Mouse (Mus musculus): ENCODE measurements around the gene Abtb2.

Abtb2 gene

DNA sequence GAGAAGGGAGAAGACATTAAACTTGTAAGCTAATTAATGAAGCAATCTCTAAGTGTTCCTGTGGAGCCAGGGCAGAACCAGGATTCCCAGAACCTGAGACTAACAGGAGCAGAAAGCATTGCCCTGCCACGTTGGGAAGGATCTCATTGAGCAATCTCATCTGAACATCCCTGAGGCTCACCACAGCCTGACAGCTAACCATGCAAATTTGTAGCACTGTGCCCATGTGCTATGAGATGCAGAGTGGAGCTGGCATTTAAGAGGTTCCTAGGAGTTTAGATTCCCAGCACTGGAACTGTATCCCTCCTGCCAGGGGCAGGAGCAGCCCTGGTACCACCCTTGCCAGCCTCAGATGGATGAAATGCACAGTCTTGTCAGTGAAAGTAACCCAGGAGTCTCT lies 95.6 kb downstream of the Abtb2 start:
- DNase-seq (ENCODE audit: low spot score in 2 of 2) = no peak

DNA sequence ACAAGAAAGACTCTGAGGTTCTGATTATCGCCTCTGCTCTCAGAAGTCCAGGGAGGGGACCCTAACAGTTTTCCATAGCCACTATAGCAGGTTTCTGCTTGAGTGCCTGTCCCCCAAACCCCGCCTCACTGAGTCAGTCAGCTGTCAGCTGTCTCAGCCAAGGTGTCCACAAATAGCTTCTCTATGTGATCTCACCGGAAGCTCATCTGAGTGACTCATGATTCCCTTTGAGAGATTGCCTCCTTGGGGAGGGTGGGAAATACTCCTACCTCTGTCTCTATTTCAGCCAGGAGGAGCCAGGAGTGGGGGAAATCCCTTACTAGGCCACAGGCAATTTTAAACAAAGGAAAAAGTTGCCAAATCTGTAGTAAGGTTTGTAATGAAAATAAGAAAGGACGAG lies 96.0 kb downstream of the Abtb2 start:
- DNase-seq (ENCODE audit: low spot score in 2 of 2) = peak; percentile 61 to 79

- DNase-seq (ENCODE audit: low spot score in 2 of 2) = no peak
Observed at GRCm38 (mm10) chr2:103664341-103664740, 98.2 kb downstream of the Abtb2 start.

- DNase-seq (ENCODE audit: low spot score in 2 of 2) = peak; percentile 28 to 31
Observed at GRCm38 (mm10) chr2:103667962-103668815, 102.1 kb downstream of the Abtb2 start.

DNA sequence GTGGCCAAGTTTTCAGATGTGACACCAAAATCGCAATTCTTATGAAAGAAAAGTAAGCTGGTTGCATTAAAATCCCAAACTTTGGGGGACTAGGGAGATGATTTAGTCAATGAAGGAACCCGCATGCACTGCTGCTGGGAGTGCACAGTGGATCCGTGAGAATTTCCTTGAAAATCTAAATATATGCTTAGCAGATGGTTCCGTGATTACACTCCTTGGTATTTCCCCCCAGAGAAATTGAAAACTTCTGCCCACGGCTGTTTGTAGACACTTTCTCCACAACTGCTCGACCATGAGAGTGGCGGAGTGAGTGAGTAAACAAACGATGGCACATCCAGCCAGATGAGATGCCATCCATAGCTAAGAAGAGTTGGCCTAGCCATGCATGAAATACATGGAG lies 102.8 kb downstream of the Abtb2 start:
- DNase-seq (ENCODE audit: low spot score in 2 of 2) = no peak

DNA sequence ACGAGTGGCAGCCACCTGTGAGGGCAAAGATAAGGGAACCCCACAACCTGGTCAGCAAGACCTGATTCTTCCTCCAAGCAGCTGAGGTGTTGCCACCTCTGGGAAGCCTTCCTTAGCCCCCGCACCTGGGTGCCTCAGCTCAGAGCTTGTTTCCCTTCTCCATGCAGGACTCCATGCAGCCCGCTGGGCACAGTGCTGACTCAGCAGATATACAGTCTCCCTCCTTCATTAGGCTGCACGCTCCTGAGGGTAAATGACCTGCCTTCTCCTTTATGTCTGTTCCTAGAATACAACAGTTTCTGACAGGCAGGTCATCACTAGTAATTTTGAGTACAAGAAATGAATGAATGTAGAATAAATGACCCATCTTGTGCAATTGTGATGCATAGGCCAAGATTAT lies 103.5 kb downstream of the Abtb2 start:
- no peak for DNase-seq (ENCODE audit: low spot score in 2 of 2)

DNA sequence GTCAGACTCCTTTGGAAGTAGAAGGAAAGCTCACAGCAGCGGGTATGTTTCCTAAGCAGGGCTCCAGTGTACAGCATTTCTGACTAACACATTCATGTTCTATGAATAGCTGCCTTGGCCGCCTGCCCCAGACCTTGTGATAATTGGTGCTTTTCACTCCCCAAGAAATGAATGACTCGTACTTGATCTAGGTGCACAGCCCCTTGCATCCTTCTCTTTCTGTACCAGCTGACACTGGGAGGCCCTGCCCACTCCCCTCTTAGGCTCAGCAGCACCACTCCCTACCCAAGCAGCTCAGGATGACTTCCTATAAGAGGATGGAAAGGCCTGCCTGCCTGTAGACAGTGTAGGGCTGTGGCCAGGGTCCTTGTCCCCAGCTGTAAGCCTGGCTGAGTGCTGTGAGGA lies 104.2 kb downstream of the Abtb2 start:
- DNase-seq (ENCODE audit: low spot score in 2 of 2) = peak; percentile 74 to 76

- DNase-seq (ENCODE audit: low spot score in 2 of 2) = no peak
Observed at GRCm38 (mm10) chr2:103672573-103673119, 106.5 kb downstream of the Abtb2 start.

- DNase-seq (ENCODE audit: low spot score in 2 of 2) = no peak
Observed at GRCm38 (mm10) chr2:103673609-103674008, 107.5 kb downstream of the Abtb2 start.

DNA sequence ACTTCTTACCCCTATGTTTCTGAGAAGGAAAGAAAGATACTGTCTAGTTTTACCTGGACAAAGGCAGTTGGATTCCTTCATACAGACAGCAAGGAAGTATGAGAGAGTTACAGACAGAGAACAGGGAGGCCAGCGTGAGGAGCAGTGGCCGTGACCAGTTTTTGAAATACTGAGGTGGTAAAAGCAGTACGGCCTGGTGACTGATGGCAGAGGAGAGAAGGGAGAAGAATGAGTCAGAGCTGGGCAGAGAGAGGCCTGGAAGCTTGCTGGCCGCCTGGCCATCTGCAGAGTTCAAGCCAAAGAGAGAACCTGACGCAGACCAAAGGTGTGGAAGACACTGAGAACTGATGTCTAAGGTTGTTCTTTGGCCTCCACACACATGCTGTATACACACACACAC lies 109.3 kb downstream of the Abtb2 start:
- no peak for DNase-seq (ENCODE audit: low spot score in 2 of 2)

GRCm38 (mm10) chr2:103676808-103677207 lies 110.7 kb downstream of the Abtb2 start:
- no peak for DNase-seq (ENCODE audit: low spot score in 2 of 2)

- DNase-seq (ENCODE audit: low spot score in 2 of 2) = no peak
Observed at GRCm38 (mm10) chr2:103677614-103678369, 111.7 kb downstream of the Abtb2 start.

GRCm38 (mm10) chr2:103678433-103678832 lies 112.3 kb downstream of the Abtb2 start:
- no peak for DNase-seq (ENCODE audit: low spot score in 2 of 2)

GRCm38 (mm10) chr2:103680364-103681110 lies 114.4 kb downstream of the Abtb2 start:
- no peak for DNase-seq (ENCODE audit: low spot score in 2 of 2)

DNA sequence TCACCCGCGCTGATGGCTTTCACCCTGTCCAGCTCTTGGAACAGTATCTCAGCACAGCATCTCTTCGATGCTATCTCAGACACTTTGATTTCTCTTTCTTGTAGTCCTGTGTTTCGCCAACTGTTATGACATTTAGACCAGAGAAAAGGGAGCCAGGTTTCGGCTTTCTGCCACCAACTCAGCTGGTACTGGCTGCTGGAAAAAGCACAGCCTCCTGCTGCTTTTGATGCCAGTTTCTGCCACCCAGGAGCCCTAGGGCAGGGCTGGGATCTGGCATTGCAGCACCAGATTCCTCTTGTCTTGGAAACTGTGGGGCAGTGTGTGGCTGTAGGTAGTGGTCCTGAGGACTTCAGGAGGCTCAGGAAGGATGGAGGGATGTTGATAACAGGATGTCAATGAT lies 115.0 kb downstream of the Abtb2 start:
- no peak for DNase-seq (ENCODE audit: low spot score in 2 of 2)

DNA sequence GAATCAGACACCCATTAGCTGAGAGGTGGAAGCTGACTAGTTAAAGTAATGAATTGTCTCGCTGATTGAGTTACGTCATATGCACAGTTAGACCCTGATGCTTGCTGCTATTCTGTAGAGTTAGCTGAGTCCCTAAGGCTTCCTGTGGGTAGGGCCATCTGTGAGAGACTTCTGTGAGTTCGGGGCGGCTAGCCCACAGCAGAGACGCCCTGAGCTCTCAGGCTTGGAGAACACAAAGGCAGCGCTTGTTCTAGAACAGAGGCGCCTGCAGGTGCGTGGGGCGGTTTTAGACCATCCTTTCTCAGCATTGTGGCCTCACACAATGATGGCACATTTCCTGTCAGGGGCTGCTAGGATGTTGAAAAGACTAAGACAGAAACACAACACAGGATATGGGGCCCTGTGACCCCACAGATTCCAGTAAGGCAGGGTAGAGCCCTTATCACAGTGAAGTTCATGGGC lies 116.2 kb downstream of the Abtb2 start:
- no peak for DNase-seq (ENCODE audit: low spot score in 2 of 2)

GRCm38 (mm10) chr2:103682927-103683442 lies 116.9 kb downstream of the Abtb2 start:
- DNase-seq (ENCODE audit: low spot score in 2 of 2) = no peak

DNA sequence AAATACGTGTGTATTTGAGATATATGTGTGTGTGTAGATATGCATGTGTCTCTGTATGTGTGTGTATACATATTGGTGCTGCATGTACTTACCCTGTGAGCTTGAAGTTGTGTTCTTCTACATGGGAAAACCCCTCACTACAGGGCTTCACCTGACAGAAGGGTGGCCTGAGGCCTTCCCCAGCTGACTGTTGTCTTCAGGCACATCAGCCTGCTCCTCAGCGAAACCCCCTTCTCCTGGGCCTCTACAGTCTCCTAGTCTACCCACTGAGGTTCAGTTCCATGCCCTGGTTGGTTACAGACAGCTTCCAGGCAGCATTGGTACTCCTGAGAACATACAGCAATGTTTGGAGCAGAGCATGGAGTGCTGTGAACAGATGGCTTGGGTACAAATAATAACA lies 118.3 kb downstream of the Abtb2 start:
- no peak for DNase-seq (ENCODE audit: low spot score in 2 of 2)

DNA sequence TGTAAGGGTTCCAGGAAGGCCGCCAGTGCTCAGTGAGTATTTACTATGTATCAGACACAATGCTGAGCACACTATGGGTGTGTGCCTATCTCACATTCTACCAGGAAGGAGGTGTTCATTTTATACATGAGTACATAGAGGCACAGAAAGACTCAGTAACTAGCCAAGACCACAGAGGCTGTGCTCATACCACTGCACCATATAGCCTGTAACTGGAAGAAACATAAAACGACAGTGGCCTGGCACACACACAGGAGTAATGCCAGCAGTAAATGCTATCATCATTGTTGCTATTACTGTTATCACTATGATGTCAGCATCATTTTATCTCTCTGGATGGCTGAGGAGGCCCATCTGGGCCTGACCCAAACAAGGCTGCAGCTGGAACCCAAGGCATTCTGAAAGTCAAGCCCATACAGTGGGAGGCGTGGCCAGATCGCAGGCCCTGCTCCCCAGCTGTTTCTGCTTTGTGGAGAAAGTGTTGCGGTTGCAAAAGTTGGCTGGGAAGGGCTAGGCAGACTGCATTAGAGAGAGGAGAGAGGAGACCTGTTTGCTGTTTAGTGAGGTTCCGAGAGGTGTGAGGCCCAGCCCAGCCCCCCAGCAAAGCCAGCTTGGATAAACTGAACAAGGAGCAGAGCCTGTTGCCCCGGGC lies 118.9 kb downstream of the Abtb2 start:
- no peak for DNase-seq (ENCODE audit: low spot score in 2 of 2)

- no peak for DNase-seq (ENCODE audit: low spot score in 2 of 2)
Observed at GRCm38 (mm10) chr2:103685581-103685980, 119.5 kb downstream of the Abtb2 start.

DNA sequence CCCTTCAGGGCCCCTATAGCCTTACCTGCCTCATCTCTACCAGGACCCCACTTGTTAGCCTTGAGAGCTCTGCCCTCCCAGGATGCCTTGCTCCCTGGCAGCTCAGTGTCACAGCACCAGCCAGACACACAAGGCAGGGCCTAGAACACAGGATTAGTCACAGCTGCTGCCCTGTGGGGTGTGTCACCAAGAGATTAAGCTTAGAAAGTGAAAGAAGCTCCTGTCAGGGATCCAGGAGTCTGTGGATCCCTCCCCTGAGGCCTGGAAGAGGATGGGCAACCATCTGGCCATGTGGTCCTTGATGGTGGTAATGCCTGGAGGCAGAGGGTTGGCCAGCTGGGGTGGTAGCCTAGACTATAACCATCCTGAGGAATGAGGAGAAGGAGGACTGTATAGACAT lies 121.0 kb downstream of the Abtb2 start:
- no peak for DNase-seq (ENCODE audit: low spot score in 2 of 2)

Measured in frontal cortex, postnatal 36 days (tissue).